Mouse (Mus musculus) G1E (cell line): Measurements from ENCODE around the gene Csf2rb2.

Experiments used
- CTCF ChIP-seq: IDR thresholded peaks from 2 replicates; pipeline ENCODE4 v1.5.1; 2012; ENCODE audit warnings: low read depth, low read length, inconsistent platforms, mixed read lengths
- GATA1 ChIP-seq: IDR thresholded peaks from 2 replicates; pipeline ENCODE4 v1.6.1; 2012; ENCODE audit warnings: borderline replicate concordance, low read length, inconsistent platforms, mixed read lengths
- GATA2 ChIP-seq: IDR thresholded peaks from 2 replicates; pipeline ENCODE4 v1.6.1; 2012; ENCODE audit warnings: low read depth, low read length, inconsistent platforms, borderline replicate concordance
- TAL1 ChIP-seq: conservative IDR thresholded peaks from 2 replicates; pipeline ENCODE4 v1.6.1; 2012; ENCODE audit warnings: low read depth, low read length, inconsistent platforms, mixed read lengths

DNA sequence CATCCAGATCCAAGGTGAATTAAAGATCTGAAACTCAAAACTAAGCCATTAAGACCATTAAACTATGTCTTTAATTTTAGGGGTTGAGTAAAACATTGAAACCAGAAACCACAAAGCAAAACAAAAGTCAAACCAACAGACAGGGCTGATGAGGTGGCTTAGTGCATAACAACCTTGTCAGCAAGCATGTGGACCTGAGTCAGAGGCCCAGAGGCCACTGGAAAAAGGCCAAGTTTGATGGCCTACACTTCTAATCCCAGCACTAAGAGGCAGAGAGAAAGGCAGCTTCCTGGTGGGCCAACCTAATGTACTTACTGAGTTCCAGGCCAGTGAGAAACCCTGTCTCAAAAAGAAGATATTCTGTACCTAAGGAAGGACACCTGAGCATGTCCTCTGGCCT is 4.7 kb downstream of the Csf2rb2 start:
- no peak for TF ChIP-seq TAL1
- no peak for TF ChIP-seq GATA1
- TF ChIP-seq CTCF, result no peak
- TF ChIP-seq GATA2, result no peak
